Mouse (Mus musculus) fibroblast of lung, adult 2 months (primary cell): ENCODE measurements around the gene Id1.

Experiments used
- DNase-seq: peaks from one replicate; pipeline ENCODE4 v3.0.0-alpha.2; 2011; ENCODE audit warnings: low read depth

Gene Id1

DNA sequence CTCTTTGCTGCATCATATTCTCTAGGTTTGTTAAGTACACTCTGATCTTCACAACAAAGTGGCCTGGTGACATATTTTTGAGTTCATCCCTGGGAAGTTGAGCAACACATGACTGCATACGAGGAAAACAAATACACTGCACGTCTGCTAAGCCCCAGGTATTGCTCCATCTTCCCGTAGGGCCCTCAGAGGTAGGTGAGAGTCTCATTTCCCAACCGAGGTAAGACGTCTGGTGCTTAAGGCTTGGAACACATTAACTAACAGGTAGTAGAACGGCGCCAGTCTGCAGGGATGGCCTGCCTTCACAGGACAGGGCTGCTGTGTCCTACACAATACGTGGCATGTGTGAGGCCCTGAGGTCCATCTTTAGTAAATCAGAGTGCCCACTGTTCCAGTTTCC is 48.6 kb downstream of the Id1 start:
- no peak for DNase-seq

DNA sequence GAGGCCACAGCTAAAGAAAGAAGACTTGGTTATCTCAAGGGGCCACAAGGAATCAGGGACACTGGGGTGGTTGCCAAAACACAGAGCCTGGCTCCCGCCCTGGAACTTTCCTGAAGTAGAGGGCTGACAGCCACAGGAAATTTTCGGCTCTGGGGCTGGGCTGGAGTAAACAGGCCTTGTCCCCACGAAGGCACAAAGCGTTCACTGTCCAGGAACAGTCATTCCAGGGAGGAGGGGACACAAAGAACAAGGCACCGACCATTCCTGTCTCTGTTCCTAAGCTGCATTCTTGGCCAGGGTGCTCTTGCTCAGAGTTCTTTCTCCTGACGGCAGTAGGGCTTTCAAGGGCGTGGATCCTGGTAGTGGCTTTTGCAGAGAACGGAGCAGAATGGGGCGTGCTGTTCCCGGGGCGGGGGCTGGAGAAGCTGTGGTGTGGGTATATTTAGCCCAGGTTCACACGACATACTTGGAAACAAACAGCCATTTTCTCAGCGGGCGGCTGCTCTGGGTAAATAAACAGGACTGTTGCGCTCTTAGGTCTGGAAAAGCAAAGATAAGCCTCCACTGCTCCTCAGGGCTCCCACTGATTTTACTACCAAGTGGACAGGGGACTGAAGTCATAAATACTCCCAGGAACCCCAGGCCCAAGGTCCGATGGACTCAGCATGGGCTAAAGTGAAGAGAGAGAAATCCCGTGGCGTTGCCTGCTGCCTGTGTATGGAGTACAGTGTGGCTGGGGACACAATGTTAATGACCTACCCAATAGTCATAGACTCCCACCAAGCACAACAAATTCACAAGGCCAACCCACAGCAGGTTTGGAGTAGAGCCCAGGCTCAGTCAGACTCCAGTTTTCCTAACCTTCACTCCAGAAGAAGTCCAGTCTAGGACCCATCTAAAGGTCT is 49.6 kb downstream of the Id1 start:
- peak; percentile 85 for DNase-seq
